Mouse (Mus musculus) liver, adult 2 months (tissue): ENCODE data around the gene Reck. TPM values are rescaled to one million over a fixed set of nuclear protein-coding genes. Genes with fewer than 3 reads are reported as not detected.

Experiments used
- DNase-seq: peaks from one replicate; pipeline ENCODE4 v3.0.0-alpha.2; 2011; ENCODE audit warnings: low read depth, low spot score; ENCODE audit errors: extremely low read depth
- H3K27ac ChIP-seq: fragments of 200-500 bp; replicated peaks from 2 replicates; pipeline ENCODE4 v1.5.1; 2012; ENCODE audit warnings: low read depth, mild to moderate bottlenecking, control low read depth, inconsistent platforms, low read length; ENCODE audit not compliant: insufficient read depth
- H3K27me3 ChIP-seq: fragments of 200-500 bp; 2 replicates; pipeline ENCODE4 v1.6.1; 2012; ENCODE audit warnings: mild to moderate bottlenecking, moderate library complexity, low read length, inconsistent platforms; ENCODE audit not compliant: control insufficient read depth, insufficient read depth
- H3K36me3 ChIP-seq: fragments of 200-500 bp; 2 replicates; pipeline ENCODE4 v1.6.1; 2012; ENCODE audit warnings: low read length, inconsistent platforms; ENCODE audit not compliant: control insufficient read depth, insufficient read depth
- H3K4me1 ChIP-seq: fragments of 200-500 bp; 2 replicates; pipeline ENCODE4 v1.6.1; 2011; ENCODE audit warnings: low read length; ENCODE audit not compliant: control insufficient read depth, insufficient read depth
- H3K4me3 ChIP-seq: fragments of 200-500 bp; 2 replicates; pipeline ENCODE4 v1.5.1; 2011; ENCODE audit warnings: low read depth, mild to moderate bottlenecking, control low read depth, low read length, moderate library complexity; ENCODE audit not compliant: insufficient read depth
- H3K79me2 ChIP-seq: fragments of 200-500 bp; 2 replicates; pipeline ENCODE4 v1.6.1; 2012; ENCODE audit warnings: inconsistent platforms, mild to moderate bottlenecking, low read length, moderate library complexity; ENCODE audit not compliant: control insufficient read depth, insufficient read depth
- H3K9ac ChIP-seq: fragments of 200-500 bp; 2 replicates; pipeline ENCODE4 v1.6.1; 2012; ENCODE audit warnings: low read depth, mild to moderate bottlenecking, control low read depth, inconsistent platforms, low read length
- CTCF ChIP-seq: fragments of 200-500 bp; IDR thresholded peaks from 2 replicates; pipeline ENCODE4 v1.5.1; 2011; ENCODE audit warnings: low read depth, low read length, control low read depth
- POLR2A ChIP-seq: fragments of 200-500 bp; IDR thresholded peaks from 2 replicates; pipeline ENCODE4 v1.6.1; 2011; ENCODE audit warnings: low read length, control low read depth; ENCODE audit not compliant: insufficient read depth; ENCODE audit errors: extremely low read depth
- WGBS: fragments of 180-500 bp; shearing (Covaris S2); methylation state at CpG from one replicate; pipeline ENCODE4 v1.1.7; 2018; 5-methylcytosine and 5-hydroxymethylcytosine counted together
- polyA plus RNA-seq: library from polyadenylated mRNA; depleted of rRNA; stranded (reverse); fragments of >200 nt; gene quantifications from 2 replicates; pipeline ENCODE4 v1.2.3, GENCODE M21; 2012
- total RNA-seq: library from RNA; depleted of rRNA; stranded (reverse); fragments of >200 nt; gene quantifications from 2 replicates; pipeline ENCODE4 v1.2.3, GENCODE M21; 2014

Reck gene
- total and polyA plus RNA-seq, 2 experiments: 2.2 to 2.6 TPM

GRCm38 (mm10) chr4:43972137-43972591 is 96.8 kb downstream of the Reck start:
- no peak for TF ChIP-seq CTCF
- no peak for TF ChIP-seq POLR2A
- no peaks in the 10 kb centered on the region for H3K27me3 ChIP-seq
- H3K36me3 ChIP-seq: no peaks in the 10 kb centered on the region
- H3K9ac ChIP-seq: no peak overlapping the region
- 17% methylated on average over 8 of the region's 8 CpGs for WGBS
- DNase-seq: peak; percentile 22
- H3K27ac ChIP-seq: no peak overlapping the region; the same call in 1 of the 2 replicates
- H3K4me1 ChIP-seq: peaks cover 4% of the 10 kb centered on the region
- no peak overlapping the region for H3K4me3 ChIP-seq
- H3K79me2 ChIP-seq: no peaks in the 10 kb centered on the region

- Histone ChIP-seq H3K79me2 (no peaks in the 10 kb centered on the region), H3K27ac (no peak overlapping the region), H3K27me3 (no peaks in the 10 kb centered on the region), H3K36me3 (no peaks in the 10 kb centered on the region), H3K4me1 (peaks cover 4% of the 10 kb centered on the region), H3K4me3 (no peak overlapping the region), H3K9ac (no peak overlapping the region)
- peak; percentile 55 for DNase-seq
- TF ChIP-seq CTCF: no peak
- TF ChIP-seq POLR2A: no peak
- 46% methylated on average over 4 of the region's 4 CpGs for WGBS
These were observed 98.2 kb downstream of the Reck start for GRCm38 (mm10) chr4:43973526-43973981.

- no peak overlapping the region for H3K4me3 ChIP-seq
- peak; percentile 86 for DNase-seq
- H3K27me3 ChIP-seq: no peaks in the 10 kb centered on the region
- H3K79me2 ChIP-seq: no peaks in the 10 kb centered on the region
- TF ChIP-seq CTCF: no peak
- no peak for TF ChIP-seq POLR2A
- no peak overlapping the region for H3K9ac ChIP-seq
- no peaks in the 10 kb centered on the region for H3K36me3 ChIP-seq
- H3K27ac ChIP-seq: no peak overlapping the region
- peaks cover 4% of the 10 kb centered on the region for H3K4me1 ChIP-seq
- 35% methylated on average over 10 of the region's 10 CpGs for WGBS
These were observed 99.7 kb downstream of the Reck start for GRCm38 (mm10) chr4:43974914-43975616.

- Histone ChIP-seq H3K4me1 (peaks cover 4% of the 10 kb centered on the region), H3K9ac (no peak overlapping the region), H3K4me3 (no peak overlapping the region), H3K36me3 (no peaks in the 10 kb centered on the region), H3K27ac (no peak overlapping the region), H3K27me3 (no peaks in the 10 kb centered on the region), H3K79me2 (no peaks in the 10 kb centered on the region)
- no peak for DNase-seq
- TF ChIP-seq CTCF: no peak
- no peak for TF ChIP-seq POLR2A
- 90% methylated on average over 6 of the region's 6 CpGs for WGBS
These were observed 101.0 kb downstream of the Reck start for GRCm38 (mm10) chr4:43976223-43976740.

- Histone ChIP-seq H3K9ac (no peak overlapping the region), H3K27ac (no peak overlapping the region), H3K4me1 (no peaks in the 10 kb centered on the region), H3K79me2 (no peaks in the 10 kb centered on the region), H3K27me3 (no peaks in the 10 kb centered on the region), H3K36me3 (no peaks in the 10 kb centered on the region), H3K4me3 (no peak overlapping the region)
- no peak for TF ChIP-seq POLR2A
- no peak for TF ChIP-seq CTCF
- 55% methylated on average over 17 of the region's 17 CpGs for WGBS
- DNase-seq: peak; percentile 16
These were observed 103.5 kb downstream of the Reck start for GRCm38 (mm10) chr4:43978521-43979443.
